Mouse (Mus musculus) bone marrow macrophage, adult 2 months (primary cell): ENCODE data around the gene Spaca5.

Experiments used
- CTCF ChIP-seq: IDR thresholded peaks from 2 replicates; pipeline ENCODE4 v1.5.1; 2012; ENCODE audit warnings: low read depth, mild to moderate bottlenecking, low read length, moderate library complexity
- POLR2A ChIP-seq: IDR thresholded peaks from 2 replicates; pipeline ENCODE4 v1.6.1; 2012; ENCODE audit warnings: mild to moderate bottlenecking, low read depth, low read length, borderline replicate concordance

GRCm38 (mm10) chrX:21068106-21068505, at the start of gene Spaca5:
- TF ChIP-seq CTCF (no peak), POLR2A (no peak)
